Mouse (Mus musculus) MEL (cell line): Measurements from ENCODE around the gene Taar5. TPM values are rescaled to one million over a fixed set of nuclear protein-coding genes. Genes with fewer than 3 reads are reported as not detected.

ENCODE experiments used
- DNase-seq: peaks from one replicate; pipeline ENCODE4 v3.0.0; 2011; ENCODE audit warnings: low read depth, low spot score
- H3K27ac ChIP-seq: 2 replicates; pipeline ENCODE4 v1.5.1; 2012; ENCODE audit warnings: low read depth, mild to moderate bottlenecking, control low read depth, low read length, moderate library complexity; ENCODE audit not compliant: control insufficient read depth
- H3K27me3 ChIP-seq, 2 experiments: fragments of 150-350 bp in 1 of 2; sonication (generic) in 1 of 2; 2 replicates each; pipeline ENCODE4 v1.6.1; 2012; ENCODE audit warnings: low read length in 2 of 2, mild to moderate bottlenecking in 2 of 2, improper control_type of control experiment in 1 of 2, moderate library complexity in 1 of 2; ENCODE audit not compliant: insufficient read depth in 2 of 2, control insufficient read depth in 1 of 2
- H3K36me3 ChIP-seq, 2 experiments: 2 replicates each; pipeline ENCODE4 v1.6.1; 2012 to 2014; ENCODE audit warnings: low read length in 2 of 2, improper control_type of control experiment in 1 of 2, inconsistent platforms in 1 of 2, mild to moderate bottlenecking in 1 of 2; ENCODE audit not compliant: insufficient read depth in 2 of 2, control insufficient read depth in 1 of 2
- H3K4me1 ChIP-seq, 2 experiments: fragments of 150-350 bp in 1 of 2; sonication (generic) in 1 of 2; 2 replicates each; pipeline ENCODE4 v1.6.1; 2012; ENCODE audit warnings: low read length in 2 of 2, improper control_type of control experiment in 1 of 2, mild to moderate bottlenecking in 1 of 2; ENCODE audit not compliant: insufficient read depth in 2 of 2, control insufficient read depth in 1 of 2
- H3K4me3 ChIP-seq, 2 experiments: fragments of 150-350 bp in 1 of 2; sonication (generic) in 1 of 2; 2 replicates each; pipeline ENCODE4 v1.5.1; 2012; ENCODE audit warnings: low read depth in 2 of 2, low read length in 2 of 2, mild to moderate bottlenecking in 2 of 2, moderate library complexity in 2 of 2, control low read depth in 1 of 2, improper control_type of control experiment in 1 of 2; ENCODE audit not compliant: control insufficient read depth in 1 of 2, insufficient read depth in 1 of 2
- H3K79me2 ChIP-seq: 2 replicates; pipeline ENCODE4 v1.6.1; 2012; ENCODE audit warnings: mild to moderate bottlenecking, low read length, moderate library complexity; ENCODE audit not compliant: control insufficient read depth, poor library complexity, insufficient read depth
- H3K9ac ChIP-seq: 2 replicates; pipeline ENCODE4 v1.6.1; 2012; ENCODE audit warnings: low read depth, mild to moderate bottlenecking, control low read depth, low read length, moderate library complexity; ENCODE audit not compliant: control insufficient read depth, poor library complexity, severe bottlenecking
- H3K9me3 ChIP-seq: fragments of 150-350 bp; sonication (generic); replicated peaks from 2 replicates; pipeline ENCODE4 v1.6.1; 2012; ENCODE audit warnings: mild to moderate bottlenecking, low read length, improper control_type of control experiment, moderate library complexity; ENCODE audit not compliant: insufficient read depth
- BHLHE40 ChIP-seq: IDR thresholded peaks from 2 replicates; pipeline ENCODE4 v1.6.1; 2012; ENCODE audit warnings: low read depth, mild to moderate bottlenecking, inconsistent platforms, low read length, improper control_type of control experiment, borderline replicate concordance
- CHD2 ChIP-seq: IDR thresholded peaks from 2 replicates; pipeline ENCODE4 v1.6.1; 2011; ENCODE audit warnings: low read length, improper control_type of control experiment
- E2F4 ChIP-seq: IDR thresholded peaks from 2 replicates; pipeline ENCODE4 v1.6.1; 2011; ENCODE audit warnings: low read depth, low read length, improper control_type of control experiment, borderline replicate concordance
- ELF1 ChIP-seq: IDR thresholded peaks from 2 replicates; pipeline ENCODE4 v1.6.1; 2014; ENCODE audit warnings: low read depth, mild to moderate bottlenecking, inconsistent platforms, low read length, improper control_type of control experiment, moderate library complexity
- EP300 ChIP-seq, 2 experiments: IDR thresholded peaks; 2 replicates each; pipeline ENCODE4 v1.6.1; 2011; ENCODE audit warnings: improper control_type of control experiment in 2 of 2, low read length in 2 of 2, low read depth in 1 of 2, mild to moderate bottlenecking in 1 of 2
- ETS1 ChIP-seq: IDR thresholded peaks from 2 replicates; pipeline ENCODE4 v1.6.1; 2012; ENCODE audit warnings: low read depth, mild to moderate bottlenecking, inconsistent platforms, low read length, improper control_type of control experiment, moderate library complexity
- GABPA ChIP-seq: IDR thresholded peaks from 2 replicates; pipeline ENCODE4 v1.6.1; 2012; ENCODE audit warnings: low read depth, mild to moderate bottlenecking, inconsistent platforms, low read length, improper control_type of control experiment, moderate library complexity
- GATA1 ChIP-seq: IDR thresholded peaks from 2 replicates; pipeline ENCODE4 v1.6.1; 2011; ENCODE audit warnings: low read depth, low read length, improper control_type of control experiment
- KAT2A ChIP-seq: conservative IDR thresholded peaks from 2 replicates; pipeline ENCODE4 v1.6.1; 2012; ENCODE audit warnings: low read depth, low read length, improper control_type of control experiment, inconsistent platforms
- MAX ChIP-seq: IDR thresholded peaks from 2 replicates; pipeline ENCODE4 v1.6.1; 2011; ENCODE audit warnings: low read length, improper control_type of control experiment
- MAZ ChIP-seq: IDR thresholded peaks from 2 replicates; pipeline ENCODE4 v1.6.1; 2012; ENCODE audit warnings: low read depth, mild to moderate bottlenecking, inconsistent platforms, low read length, improper control_type of control experiment
- MYB ChIP-seq: IDR thresholded peaks from 2 replicates; pipeline ENCODE4 v1.6.1; 2011; ENCODE audit warnings: mild to moderate bottlenecking, low read depth, low read length, improper control_type of control experiment
- MYC ChIP-seq: IDR thresholded peaks from 2 replicates; pipeline ENCODE4 v1.6.1; 2011; ENCODE audit warnings: low read depth, mild to moderate bottlenecking, low read length, improper control_type of control experiment, moderate library complexity
- NRF1 ChIP-seq: IDR thresholded peaks from 2 replicates; pipeline ENCODE4 v1.6.1; 2014; ENCODE audit warnings: low read depth, mild to moderate bottlenecking, inconsistent platforms, low read length, improper control_type of control experiment, moderate library complexity; ENCODE audit not compliant: poor library complexity, insufficient read depth, severe bottlenecking
- POLR2A ChIP-seq, 2 experiments: IDR thresholded peaks; 2 replicates each; pipeline ENCODE4 v1.6.1; 2011 to 2012; ENCODE audit warnings: low read length in 2 of 2, mild to moderate bottlenecking in 2 of 2, control low read depth in 1 of 2, improper control_type of control experiment in 1 of 2, low read depth in 1 of 2, moderate library complexity in 1 of 2; ENCODE audit not compliant: control insufficient read depth in 1 of 2, insufficient read depth in 1 of 2, poor library complexity in 1 of 2
- POLR2AphosphoS2 ChIP-seq: IDR thresholded peaks from 2 replicates; pipeline ENCODE4 v1.6.1; 2011; ENCODE audit warnings: low read length, improper control_type of control experiment
- POLR2AphosphoS5 ChIP-seq: IDR thresholded peaks from 2 replicates; pipeline ENCODE4 v1.6.1; 2012; ENCODE audit warnings: low read depth, borderline replicate concordance, mild to moderate bottlenecking, inconsistent platforms, low read length, moderate library complexity, mixed read lengths
- RAD21 ChIP-seq: IDR thresholded peaks from 2 replicates; pipeline ENCODE4 v1.6.1; 2011; ENCODE audit warnings: mild to moderate bottlenecking, low read depth, low read length, improper control_type of control experiment
- SMC3 ChIP-seq: IDR thresholded peaks from 2 replicates; pipeline ENCODE4 v1.6.1; 2011; ENCODE audit warnings: low read depth, low read length, improper control_type of control experiment
- TBP ChIP-seq: IDR thresholded peaks from 2 replicates; pipeline ENCODE4 v1.8.0; 2011; ENCODE audit warnings: low read depth, low read length, improper control_type of control experiment
- UBTF ChIP-seq: IDR thresholded peaks from 2 replicates; pipeline ENCODE4 v1.6.1; 2012; ENCODE audit warnings: low read depth, mild to moderate bottlenecking, inconsistent platforms, low read length, improper control_type of control experiment, moderate library complexity, borderline replicate concordance; ENCODE audit not compliant: insufficient read depth
- ZC3H11A ChIP-seq: IDR thresholded peaks from 2 replicates; pipeline ENCODE4 v1.6.1; 2012; ENCODE audit warnings: low read depth, mild to moderate bottlenecking, inconsistent platforms, low read length, improper control_type of control experiment
- ZKSCAN1 ChIP-seq: IDR thresholded peaks from 2 replicates; pipeline ENCODE4 v1.6.1; 2012; ENCODE audit warnings: low read depth, mild to moderate bottlenecking, inconsistent platforms, low read length, improper control_type of control experiment, moderate library complexity
- polyA plus RNA-seq, 2 experiments: library from polyadenylated mRNA; stranded (reverse) in 1 of 2; unstranded in 1 of 2; fragments of >175 nt in 1 of 2; fragments of >200 nt in 1 of 2; gene quantifications; 2 replicates each; pipeline versions ENCODE4 v1.2.1 to v1.2.4; 2012; ENCODE audit warnings: low replicate concordance in 2 of 2, low read depth in 1 of 2; ENCODE audit not compliant: insufficient read length in 2 of 2, insufficient read depth in 1 of 2, missing spikeins in 1 of 2
- total RNA-seq: library from RNA; depleted of rRNA; stranded (reverse); fragments of 300-350 nt; gene quantifications from 2 replicates; pipeline ENCODE4 v1.2.3, GENCODE M21; 2012; rRNA removed

Taar5 gene
- total RNA-seq (not detected in 2 replicates), polyA plus RNA-seq (not detected)

DNA sequence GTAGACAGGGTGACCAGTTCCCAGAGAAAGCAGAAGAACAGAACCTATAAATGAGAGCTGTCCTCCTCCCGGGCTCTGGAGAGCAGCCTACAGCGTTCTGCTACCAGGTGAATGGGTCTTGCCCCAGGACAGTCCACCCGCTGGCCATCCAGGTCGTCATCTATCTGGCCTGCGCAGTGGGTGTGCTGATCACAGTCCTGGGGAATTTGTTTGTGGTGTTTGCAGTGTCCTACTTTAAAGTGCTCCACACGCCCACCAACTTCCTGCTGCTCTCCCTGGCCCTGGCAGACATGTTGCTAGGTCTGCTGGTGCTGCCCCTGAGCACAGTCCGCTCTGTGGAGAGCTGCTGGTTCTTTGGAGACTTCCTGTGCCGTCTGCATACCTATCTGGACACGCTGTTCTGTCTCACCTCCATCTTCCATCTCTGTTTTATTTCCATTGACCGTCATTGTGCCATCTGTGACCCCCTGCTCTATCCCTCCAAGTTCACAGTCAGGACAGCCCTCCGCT lies at the start of gene Taar5:
Gene Taar5, plus strand, starts transcription at position 51 of the 510 bp plus-strand sequence.
- Histone ChIP-seq H3K27ac (no peak within 1 kb of the TSS), H3K79me2 (no peaks in the 10 kb centered on the region), H3K36me3 (no peaks in the 10 kb centered on the region), H3K9ac (no peak within 1 kb of the TSS), H3K9me3 (no peaks in the 10 kb centered on the region), H3K4me1 (no peaks in the 10 kb centered on the region), H3K4me3 (no peak within 1 kb of the TSS), H3K27me3 (peaks cover 8 to 10% of the 10 kb centered on the region in 2 experiments)
- TF ChIP-seq CHD2 (no peak), POLR2A (IDR thresholded peaks at IDR 0.05; ENCODE audit: control insufficient read depth in 1 of 2, insufficient read depth in 1 of 2, low read depth in 1 of 2, low read length in 2 of 2, poor library complexity in 1 of 2) (no peak), MAX (no peak), UBTF (no peak), ZC3H11A (no peak), NRF1 (no peak), KAT2A (no peak), E2F4 (no peak), GATA1 (no peak), ELF1 (no peak), TBP (no peak), RAD21 (no peak), EP300 (IDR thresholded peaks at IDR 0.05; ENCODE audit: low read depth in 1 of 2, low read length in 2 of 2) (no peak), POLR2AphosphoS2 (no peak), MYB (no peak), ZKSCAN1 (no peak), POLR2AphosphoS5 (no peak), ETS1 (no peak), MAZ (no peak), SMC3 (no peak)
- no peak for DNase-seq

DNA sequence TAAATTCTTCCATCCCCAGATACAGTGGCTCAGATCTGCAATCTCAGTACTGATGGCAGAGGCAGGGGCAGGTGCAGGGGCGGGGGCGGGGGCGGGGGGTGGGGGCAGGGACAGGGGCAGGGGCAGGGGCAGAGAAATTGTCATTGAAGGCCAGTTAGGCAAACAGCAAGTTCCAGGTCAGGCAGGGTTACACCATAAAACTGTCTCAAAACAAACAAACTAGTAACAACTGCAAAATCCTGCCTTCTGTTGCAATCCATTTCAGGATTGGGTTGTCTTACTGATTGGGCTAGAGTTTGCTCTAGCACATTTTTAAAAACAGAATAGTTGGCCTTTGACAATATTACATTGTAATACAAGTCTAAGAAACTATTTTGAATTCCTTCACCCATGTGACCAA lies 48.0 kb upstream of the Taar5 start:
- no peaks in the 10 kb centered on the region for H3K27me3 ChIP-seq
- no peak overlapping the region for H3K27ac ChIP-seq
- no peak for TF ChIP-seq MYB
- no peak for TF ChIP-seq E2F4
- TF ChIP-seq MAZ, result no peak
- TF ChIP-seq ZC3H11A, result no peak
- no peak for TF ChIP-seq BHLHE40
- no peak for TF ChIP-seq MYC
- no peak for TF ChIP-seq GABPA
- no peak for TF ChIP-seq POLR2AphosphoS5
- TF ChIP-seq, all 39 proteins: peak for 0
- no peak overlapping the region for H3K4me3 ChIP-seq
- H3K4me1 ChIP-seq, result no peaks in the 10 kb centered on the region
- H3K9ac ChIP-seq, result no peak overlapping the region
- no peaks in the 10 kb centered on the region for H3K36me3 ChIP-seq
- no peaks in the 10 kb centered on the region for H3K9me3 ChIP-seq
- no peaks in the 10 kb centered on the region for H3K79me2 ChIP-seq
- no peak for DNase-seq
